Comparison of ENCODE assay signal across 8 mouse cellular contexts in genomic region chr9:78480706-78481358, GRCm38 (mm10). TPM values are rescaled to one million over a fixed set of nuclear protein-coding genes. Genes with fewer than 3 reads are reported as not detected.
DNase-seq lines count a peak whose midpoint lies in the region; ATAC-seq and TF ChIP-seq lines count a peak whose summit lies in the region.

No protein-coding gene starts in this region.

- H3K9me3 ChIP-seq in intestine, embryonic 14.5 days (ENCODE audit: control insufficient read depth, low read length), result no peaks in the 10 kb centered on the region
- no peaks in the 10 kb centered on the region for H3K9me3 ChIP-seq in midbrain, embryonic 10.5 days (replicated peaks)

- H3K4me2 ChIP-seq in intestine, embryonic 14.5 days (ENCODE audit: low read length), result peak overlapping the region; percentile 65

- peak; percentile 63 for ATAC-seq in activated CD4-positive, CD25-positive, alpha-beta regulatory T cell, adult 4 months
- peak; percentile 5 for ATAC-seq in intestine, embryonic 14.5 days (replicated peaks; ENCODE audit: low FRiP score, low TSS enrichment, low read depth)

- WGBS in intestine, embryonic 14.5 days, result under 1% methylated on average over 46 of the region's 46 CpGs
- WGBS in midbrain, embryonic 10.5 days, result under 1% methylated on average over 46 of the region's 46 CpGs

- TF ChIP-seq POLR2A in cortical plate, adult 2 months (IDR thresholded peaks at IDR 0.05; ENCODE audit: extremely low read depth, insufficient read depth, low read length), result peak; percentile 22; the same call in 1 of the 2 replicates

- intact Hi-C loops in gastrocnemius, postnatal 14 days (cut with DNase I; ENCODE audit: low total_unique reads), result no loop called here
- intact Hi-C loops in left cerebral cortex, postnatal 36 days (cut with DNase I), result loop anchor here (2.0 kb wide), 2 partner anchors 46 to 72 kb away; no protein-coding TSS in a partner anchor

- no peak for TF ChIP-seq CTCF in cortical plate, adult 2 months (IDR thresholded peaks at IDR 0.05; ENCODE audit: extremely low read depth, insufficient read depth, low read length)

- H3K9ac ChIP-seq in intestine, embryonic 14.5 days (ENCODE audit: low read length), result peak overlapping the region; percentile 99

- DNase-seq in gastrocnemius, postnatal 14 days, result peak; percentile 78
- DNase-seq in intestine, embryonic 14.5 days (ENCODE audit: low spot score), result peak; percentile 90
- peak; percentile 79 for DNase-seq in left cerebral cortex, postnatal 36 days (ENCODE audit: low spot score in 2 of 2)
- DNase-seq in midbrain, embryonic 10.5 days (ENCODE audit: low spot score), result peak; percentile 79
- DNase-seq in right cerebral cortex, postnatal 36 days (ENCODE audit: low spot score in 2 of 2), result peak; percentile 58 to 68
- DNase-seq in urinary bladder, postnatal 4 days (ENCODE audit: low spot score in 2 of 2), result peak; percentile 64 to 80

- H3K4me1 ChIP-seq in cortical plate, adult 2 months (ENCODE audit: control insufficient read depth, insufficient read depth, low read length), result peaks cover 5% of the 10 kb centered on the region; the same call in 1 of the 2 replicates
- H3K4me1 ChIP-seq in intestine, embryonic 14.5 days (replicated peaks; ENCODE audit: control insufficient read depth, insufficient read depth, low read length), result peaks cover 8% of the 10 kb centered on the region; the same call in 1 of the 2 replicates
- peaks cover 25% of the 10 kb centered on the region for H3K4me1 ChIP-seq in midbrain, embryonic 10.5 days

- peak overlapping the region; percentile 80 for H3K4me3 ChIP-seq in cortical plate, adult 2 months (ENCODE audit: insufficient read depth, low read length)
- peak overlapping the region; percentile 70 for H3K4me3 ChIP-seq in intestine, embryonic 14.5 days (ENCODE audit: low read depth, low read length)
- H3K4me3 ChIP-seq in midbrain, embryonic 10.5 days, result peak overlapping the region; percentile 97

- peaks cover 42% of the 10 kb centered on the region for H3K36me3 ChIP-seq in intestine, embryonic 14.5 days (ENCODE audit: control insufficient read depth, insufficient read depth, low read length)
- H3K36me3 ChIP-seq in midbrain, embryonic 10.5 days, result peaks cover 49% of the 10 kb centered on the region

- H3K27me3 ChIP-seq in intestine, embryonic 14.5 days (replicated peaks; ENCODE audit: control insufficient read depth, insufficient read depth, low read length), result no peaks in the 10 kb centered on the region
- no peaks in the 10 kb centered on the region for H3K27me3 ChIP-seq in midbrain, embryonic 10.5 days (ENCODE audit: low read depth, poor library complexity, severe bottlenecking)

- H3K27ac ChIP-seq in cortical plate, adult 2 months (ENCODE audit: insufficient read depth, low read length), result peak overlapping the region; percentile 88
- H3K27ac ChIP-seq in intestine, embryonic 14.5 days (ENCODE audit: low read depth), result peak overlapping the region; percentile 97
- peak overlapping the region; percentile 99 for H3K27ac ChIP-seq in midbrain, embryonic 10.5 days (replicated peaks)

RNA-seq across cellular contexts. Expression of gene Eef1a1, which starts 8.1 kb away (rescaled TPM):
- polyA plus RNA-seq in activated CD4-positive, CD25-positive, alpha-beta regulatory T cell, adult 4 months (2017; shearing (Covaris generic)), result over 10,000 TPM; 10,605 to 11,851 TPM
- 3,308 and 3,313 TPM in 2 replicates for polyA plus RNA-seq in cortical plate, adult 2 months (2012; rRNA removed)
- total RNA-seq in gastrocnemius, postnatal 14 days (2021), result 1,000 to 10,000 TPM; 1,398 to 1,669 TPM
- 5,695 and 6,055 TPM in 2 replicates for polyA plus RNA-seq in intestine, embryonic 14.5 days (2014; fragmentation: Nextera tagmentation; extraction: Ambion mirVana)
- 1,000 to 10,000 TPM; 2,126 to 2,321 TPM for total RNA-seq in left cerebral cortex, postnatal 36 days (2021)
- polyA plus RNA-seq in midbrain, embryonic 10.5 days (2016; fragmentation: Nextera tagmentation; extraction: Ambion mirVana), result 3,476 and 3,775 TPM in 2 replicates

RNA-seq across cellular contexts. Expression of gene Gm17324, which starts 32.2 kb away (rescaled TPM):
- not detected for polyA plus RNA-seq in activated CD4-positive, CD25-positive, alpha-beta regulatory T cell, adult 4 months (2017; shearing (Covaris generic))
- 1.0 and 1.1 TPM in 2 replicates for polyA plus RNA-seq in cortical plate, adult 2 months (2012; rRNA removed)
- not detected for total RNA-seq in gastrocnemius, postnatal 14 days (2021)
- 0.44 TPM in 1 of 2 replicates, not detected in the other for polyA plus RNA-seq in intestine, embryonic 14.5 days (2014; fragmentation: Nextera tagmentation; extraction: Ambion mirVana)
- 1 to 10 TPM in 1 of 2 experiments, not detected in 1; 1.5 TPM for total RNA-seq in left cerebral cortex, postnatal 36 days (2021)
- polyA plus RNA-seq in midbrain, embryonic 10.5 days (2016; fragmentation: Nextera tagmentation; extraction: Ambion mirVana), result 0.44 and 0.68 TPM in 2 replicates

RNA-seq across cellular contexts. Expression of gene Mto1, which starts 32.8 kb away (rescaled TPM):
- polyA plus RNA-seq in activated CD4-positive, CD25-positive, alpha-beta regulatory T cell, adult 4 months (2017; shearing (Covaris generic)), result 10 to 100 TPM; 11.6 to 14.8 TPM
- polyA plus RNA-seq in cortical plate, adult 2 months (2012; rRNA removed), result 29.6 and 30.4 TPM in 2 replicates
- total RNA-seq in gastrocnemius, postnatal 14 days (2021), result 10 to 100 TPM; 14.4 to 17.3 TPM
- polyA plus RNA-seq in intestine, embryonic 14.5 days (2014; fragmentation: Nextera tagmentation; extraction: Ambion mirVana), result 25.5 and 26.8 TPM in 2 replicates
- 10 to 100 TPM; 23.9 to 25.2 TPM for total RNA-seq in left cerebral cortex, postnatal 36 days (2021)
- 24.4 and 28.4 TPM in 2 replicates for polyA plus RNA-seq in midbrain, embryonic 10.5 days (2016; fragmentation: Nextera tagmentation; extraction: Ambion mirVana)

RNA-seq across cellular contexts. Expression of gene Cgas, which starts 37.8 kb away (rescaled TPM):
- 1 to 10 TPM; 2.6 to 3.4 TPM for polyA plus RNA-seq in activated CD4-positive, CD25-positive, alpha-beta regulatory T cell, adult 4 months (2017; shearing (Covaris generic))
- polyA plus RNA-seq in cortical plate, adult 2 months (2012; rRNA removed), result 0.61 and 0.96 TPM in 2 replicates
- total RNA-seq in gastrocnemius, postnatal 14 days (2021), result under 1 TPM; 0.29 to 0.31 TPM
- polyA plus RNA-seq in intestine, embryonic 14.5 days (2014; fragmentation: Nextera tagmentation; extraction: Ambion mirVana), result 1.9 and 2.4 TPM in 2 replicates
- total RNA-seq in left cerebral cortex, postnatal 36 days (2021), result under 1 TPM; 0.39 to 0.86 TPM
- 0.30 and 0.53 TPM in 2 replicates for polyA plus RNA-seq in midbrain, embryonic 10.5 days (2016; fragmentation: Nextera tagmentation; extraction: Ambion mirVana)

Comparison
In these comparisons a context has a peak if more than half of its experiments do, and no peak if none do; other contexts are left out.
1. Peak in every context shown above with its lines: DNase-seq, ATAC-seq, H3K4me3 ChIP-seq and H3K27ac ChIP-seq.